ENCODE assay signal across 25 mouse cellular contexts in genomic region chr8:61206876-61207275, GRCm38 (mm10).
"Had no signal": no experiment of that assay in that cellular context is flagged by ENCODE, and none has a peak within 500 bp of the region (broad histone marks: within the 10 kb centered on the region; RNA-seq: fewer than 3 reads in every experiment).

No protein-coding gene starts in this region.

- H3K36me3 ChIP-seq: heart, embryonic 13.5 days; heart, embryonic 15.5 days; hindbrain, embryonic 13.5 days; hindbrain, embryonic 15.5 days; kidney, embryonic 15.5 days; limb, embryonic 12.5 days had no signal

- H3K4me2 ChIP-seq: heart, embryonic 11.5 days; heart, embryonic 13.5 days; heart, embryonic 15.5 days; hindbrain, embryonic 13.5 days; hindbrain, embryonic 15.5 days; kidney, embryonic 15.5 days; limb, embryonic 12.5 days had no signal

- H3K27me3 ChIP-seq: heart, embryonic 15.5 days; hindbrain, embryonic 13.5 days; hindbrain, embryonic 15.5 days; kidney, embryonic 15.5 days; limb, embryonic 12.5 days had no signal

- ATAC-seq: hindbrain, postnatal 0 days; intestine, embryonic 16.5 days had no signal

- H3K9ac ChIP-seq: forebrain, postnatal 0 days; heart, embryonic 13.5 days; heart, embryonic 15.5 days; hindbrain, embryonic 13.5 days; hindbrain, embryonic 15.5 days; kidney, embryonic 15.5 days; limb, embryonic 12.5 days had no signal

- H3K4me3 ChIP-seq: heart, adult 2 months; heart, embryonic 13.5 days; heart, embryonic 15.5 days; hindbrain, embryonic 13.5 days; hindbrain, embryonic 15.5 days; kidney, embryonic 15.5 days; limb, embryonic 12.5 days had no signal

- H3K4me1 ChIP-seq: heart, embryonic 13.5 days; heart, embryonic 15.5 days; hindbrain, embryonic 13.5 days; hindbrain, embryonic 15.5 days; kidney, embryonic 15.5 days; limb, embryonic 12.5 days had no signal

- H3K27ac ChIP-seq: heart, adult 2 months; heart, embryonic 13.5 days; heart, embryonic 15.5 days; hindbrain, embryonic 13.5 days; hindbrain, embryonic 15.5 days; hindbrain, postnatal 0 days; kidney, embryonic 15.5 days; kidney, postnatal 0 days; limb, embryonic 12.5 days had no signal

- DNase-seq: forebrain, postnatal 0 days; gastrocnemius, postnatal 14 days; gastrocnemius, postnatal 36 days; heart, adult 11 months; heart, adult 2 months; heart, postnatal 14 days; heart, postnatal 36 days; kidney, adult 11 months; kidney, adult 2 months; kidney, adult 9 months; kidney, postnatal 14 days; kidney, postnatal 36 days; layer of hippocampus, adult 9-11 months; layer of hippocampus, postnatal 36 days; left cerebral cortex, postnatal 4 days had no signal

- H3K9me3 ChIP-seq: heart, embryonic 13.5 days; heart, embryonic 15.5 days; hindbrain, embryonic 13.5 days; hindbrain, embryonic 15.5 days; kidney, embryonic 15.5 days; limb, embryonic 12.5 days had no signal
